Mouse (Mus musculus) kidney, embryonic 16.5 days (tissue): Measurements from ENCODE around the gene Cul9. TPM values are rescaled to one million over a fixed set of nuclear protein-coding genes. Genes with fewer than 3 reads are reported as not detected.
"Not testable (repeated sequence)": the region's sequence is repeated elsewhere in the genome, so short reads cannot be mapped to it uniquely, and the experiment has no call there.

Experiments used
- ATAC-seq: fragments of 200-750 bp; cut with Nextera tagmentation; 2 replicates; pipeline ENCODE4 v1.8.0; 2017; ENCODE audit warnings: moderate TSS enrichment; ENCODE audit not compliant: low FRiP score, low TSS enrichment
- H3K27ac ChIP-seq: fragments of 300-500 bp; sonication (generic); 2 replicates; pipeline ENCODE4 v1.5.1; 2014; ENCODE audit warnings: low read length
- H3K27me3 ChIP-seq: fragments of 300-500 bp; sonication (generic); 2 replicates; pipeline ENCODE4 v1.6.1; 2014; ENCODE audit warnings: low read length, control low read depth, mixed read lengths; ENCODE audit not compliant: insufficient read depth
- H3K36me3 ChIP-seq: fragments of 300-500 bp; sonication (generic); 2 replicates; pipeline ENCODE4 v1.6.1; 2014; ENCODE audit warnings: low read length, control low read depth, mixed read lengths; ENCODE audit not compliant: insufficient read depth
- H3K4me1 ChIP-seq: fragments of 300-500 bp; sonication (generic); 2 replicates; pipeline ENCODE4 v1.6.1; 2014; ENCODE audit warnings: low read length, control low read depth, mixed read lengths; ENCODE audit not compliant: insufficient read depth
- H3K4me2 ChIP-seq: fragments of 300-500 bp; sonication (generic); replicated peaks from 2 replicates; pipeline ENCODE4 v1.6.1; 2014; ENCODE audit warnings: low read depth, low read length
- H3K4me3 ChIP-seq: fragments of 300-500 bp; sonication (generic); 2 replicates; pipeline ENCODE4 v1.5.1; 2014; ENCODE audit warnings: mild to moderate bottlenecking, low read length
- H3K9ac ChIP-seq: fragments of 300-500 bp; sonication (generic); replicated peaks from 2 replicates; pipeline ENCODE4 v1.6.1; 2014; ENCODE audit warnings: low read length
- H3K9me3 ChIP-seq: fragments of 300-500 bp; sonication (generic); 2 replicates; pipeline ENCODE4 v1.6.1; 2016; ENCODE audit warnings: low read length, control low read depth
- WGBS: fragments of 180-500 bp; shearing (Covaris S2); extraction: QIAGEN DNeasy Blood & Tissue Kit; methylation state at CpG from one replicate; pipeline ENCODE4 v1.1.7; 2014; 5-methylcytosine and 5-hydroxymethylcytosine counted together
- polyA plus RNA-seq: library from polyadenylated mRNA; unstranded; fragments of >200 nt; fragmentation: Nextera tagmentation; extraction: Ambion mirVana; gene quantifications from 2 replicates; pipeline ENCODE4 v1.2.1, GENCODE M21; 2015

Cul9 gene
- polyA plus RNA-seq, 1 experiment from 2014 or later: 6.5 TPM

GRCm38 (mm10) chr17:46578650-46579049 is 32.5 kb upstream of the Cul9 start:
- Histone ChIP-seq H3K4me2 (no peak overlapping the region), H3K9me3 (peaks cover 6% of the 10 kb centered on the region; the same call in 1 of the 2 replicates), H3K4me3 (no peak overlapping the region), H3K9ac (no peak overlapping the region), H3K36me3 (peaks cover 83% of the 10 kb centered on the region), H3K27ac (no peak overlapping the region), H3K4me1 (no peaks in the 10 kb centered on the region), H3K27me3 (no peaks in the 10 kb centered on the region)
- peak; percentile 63; the same call in 1 of the 2 replicates for ATAC-seq
- WGBS: 60% methylated on average over 5 of the region's 5 CpGs

GRCm38 (mm10) chr17:46576070-46576469 is 29.9 kb upstream of the Cul9 start:
- 85% methylated on average over 13 of the region's 13 CpGs for WGBS

GRCm38 (mm10) chr17:46574535-46574934 is 28.3 kb upstream of the Cul9 start:
- Histone ChIP-seq H3K27me3 (no peaks in the 10 kb centered on the region), H3K27ac (no peak overlapping the region), H3K36me3 (peaks cover 80% of the 10 kb centered on the region), H3K4me3 (no peak overlapping the region), H3K9me3 (no peaks in the 10 kb centered on the region), H3K4me2 (no peak overlapping the region), H3K9ac (no peak overlapping the region), H3K4me1 (no peaks in the 10 kb centered on the region)
- WGBS: 91% methylated on average over 7 of the region's 7 CpGs
- no peak for ATAC-seq

More at GRCm38 (mm10) chr17:46576070-46576469, 29.9 kb upstream of the Cul9 start:
- peaks cover 6% of the 10 kb centered on the region; the same call in 1 of the 2 replicates for H3K9me3 ChIP-seq
- H3K9ac ChIP-seq: no peak overlapping the region
- ATAC-seq: no peak
- H3K4me1 ChIP-seq: no peaks in the 10 kb centered on the region
- no peak overlapping the region for H3K27ac ChIP-seq
- H3K27me3 ChIP-seq: no peaks in the 10 kb centered on the region
- H3K36me3 ChIP-seq: peaks cover 82% of the 10 kb centered on the region
- no peak overlapping the region for H3K4me2 ChIP-seq
- no peak overlapping the region for H3K4me3 ChIP-seq

- WGBS: 88% methylated on average over 11 of the region's 11 CpGs
- ATAC-seq: no peak
Observed at GRCm38 (mm10) chr17:46571005-46571404, 24.8 kb upstream of the Cul9 start.

DNA sequence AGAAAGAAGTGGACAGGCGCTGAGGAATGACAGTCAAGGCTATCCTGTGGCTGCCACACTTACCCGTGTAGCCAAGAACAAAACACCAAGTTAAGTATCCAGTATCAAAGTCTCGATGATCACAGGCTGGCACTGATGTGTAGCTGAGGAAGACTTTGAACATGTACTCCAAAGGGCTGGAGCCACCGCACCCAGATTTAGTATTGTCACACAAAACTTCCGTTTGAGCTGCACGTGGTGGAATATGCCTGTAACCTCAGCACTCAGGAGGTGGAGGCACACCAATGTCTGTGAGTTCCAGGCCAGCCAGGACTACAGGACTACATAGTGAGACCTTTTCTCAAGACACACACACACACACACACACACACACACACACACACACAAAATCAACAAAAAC is 13.0 kb upstream of the Cul9 start:
- ATAC-seq: no peak
- WGBS: 87% methylated on average over 6 of the region's 6 CpGs
- H3K9me3 ChIP-seq: no peaks in the 10 kb centered on the region
- H3K4me3 ChIP-seq: no peak overlapping the region
- no peak overlapping the region for H3K9ac ChIP-seq
- H3K27me3 ChIP-seq: no peaks in the 10 kb centered on the region
- peaks cover 4% of the 10 kb centered on the region for H3K36me3 ChIP-seq
- H3K4me1 ChIP-seq: peaks cover 18% of the 10 kb centered on the region
- H3K27ac ChIP-seq: no peak overlapping the region
- H3K4me2 ChIP-seq: no peak overlapping the region

More at GRCm38 (mm10) chr17:46571005-46571404, 24.8 kb upstream of the Cul9 start:
- Histone ChIP-seq H3K4me3 (no peak overlapping the region), H3K27ac (peak overlapping the region; percentile 46; the same call in 1 of the 2 replicates), H3K4me1 (no peaks in the 10 kb centered on the region), H3K9ac (no peak overlapping the region), H3K27me3 (no peaks in the 10 kb centered on the region), H3K4me2 (no peak overlapping the region), H3K36me3 (peaks cover 75% of the 10 kb centered on the region), H3K9me3 (no peaks in the 10 kb centered on the region)

DNA sequence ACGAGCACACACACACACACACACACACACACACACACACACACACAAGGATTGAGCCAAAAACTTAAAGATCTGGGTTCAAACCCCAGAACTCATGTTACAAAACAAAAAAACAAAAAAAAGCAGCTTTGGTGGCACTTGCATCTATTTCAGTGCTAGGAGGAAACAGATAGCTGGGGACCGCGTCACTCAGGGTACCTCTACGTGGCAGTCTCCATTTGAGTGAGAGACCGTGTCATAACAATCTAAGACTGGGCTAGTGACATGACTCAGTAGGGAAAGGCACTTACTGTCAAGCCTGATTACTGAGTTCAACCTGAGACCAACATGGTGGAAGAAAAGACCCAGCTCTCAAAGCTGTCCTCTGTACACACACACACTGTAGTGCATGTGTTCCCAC is 12.0 kb upstream of the Cul9 start:
- H3K9me3 ChIP-seq: no peaks in the 10 kb centered on the region
- H3K4me2 ChIP-seq: no peak overlapping the region
- peaks cover 28% of the 10 kb centered on the region for H3K4me1 ChIP-seq
- WGBS: 88% methylated on average over 5 of the region's 5 CpGs
- H3K27me3 ChIP-seq: no peaks in the 10 kb centered on the region
- no peak overlapping the region for H3K27ac ChIP-seq
- H3K9ac ChIP-seq: no peak overlapping the region
- ATAC-seq: no peak
- no peak overlapping the region for H3K4me3 ChIP-seq
- H3K36me3 ChIP-seq: no peaks in the 10 kb centered on the region

- Histone ChIP-seq H3K4me2 (peak overlapping the region; percentile 69), H3K9ac (peak overlapping the region; percentile 65; the same call in 1 of the 2 replicates)
- H3K9me3 ChIP-seq: not testable (repeated sequence)
Observed at GRCm38 (mm10) chr17:46557321-46557720, 11.1 kb upstream of the Cul9 start.

GRCm38 (mm10) chr17:46556584-46556945 is 10.4 kb upstream of the Cul9 start:
- Histone ChIP-seq H3K36me3 (peaks cover 7% of the 10 kb centered on the region), H3K9ac (peak overlapping the region; percentile 65), H3K4me1 (peaks cover 38% of the 10 kb centered on the region), H3K4me3 (peak overlapping the region; percentile 76), H3K9me3 (no peaks in the 10 kb centered on the region), H3K27ac (peak overlapping the region; percentile 93), H3K4me2 (peak overlapping the region; percentile 69), H3K27me3 (no peaks in the 10 kb centered on the region)
- peak; percentile 37 for ATAC-seq
- 0% methylated on average over 11 of the region's 11 CpGs for WGBS

More at GRCm38 (mm10) chr17:46557321-46557720, 11.1 kb upstream of the Cul9 start:
- not testable (repeated sequence) for H3K4me3 ChIP-seq, H3K27me3 ChIP-seq, ATAC-seq, H3K36me3 ChIP-seq
- H3K4me1 ChIP-seq: peaks cover 34% of the 10 kb centered on the region
- H3K27ac ChIP-seq: peak overlapping the region; percentile 93

- under 1% methylated on average over 77 of the region's 87 CpGs for WGBS
- H3K9me3 ChIP-seq: no peaks in the 10 kb centered on the region
- H3K36me3 ChIP-seq: peaks cover 13% of the 10 kb centered on the region
- peaks cover 38% of the 10 kb centered on the region for H3K4me1 ChIP-seq
- H3K4me3 ChIP-seq: peak within 1 kb of the TSS; percentile 76
- peak; percentile 93 for ATAC-seq
- H3K27ac ChIP-seq: peak within 1 kb of the TSS; percentile 94
- H3K27me3 ChIP-seq: no peaks in the 10 kb centered on the region
- H3K4me2 ChIP-seq: peak within 1 kb of the TSS; percentile 86
- peak within 1 kb of the TSS; percentile 95 for H3K9ac ChIP-seq
Observed at GRCm38 (mm10) chr17:46555673-46556583, 9.7 kb upstream of the Cul9 start, which contains the start of gene Srf. Gene Srf (minus strand): TSS chr17:46556175.
